Comparison of ENCODE assay signal across 10 mouse cellular contexts in the genomic region with DNA sequence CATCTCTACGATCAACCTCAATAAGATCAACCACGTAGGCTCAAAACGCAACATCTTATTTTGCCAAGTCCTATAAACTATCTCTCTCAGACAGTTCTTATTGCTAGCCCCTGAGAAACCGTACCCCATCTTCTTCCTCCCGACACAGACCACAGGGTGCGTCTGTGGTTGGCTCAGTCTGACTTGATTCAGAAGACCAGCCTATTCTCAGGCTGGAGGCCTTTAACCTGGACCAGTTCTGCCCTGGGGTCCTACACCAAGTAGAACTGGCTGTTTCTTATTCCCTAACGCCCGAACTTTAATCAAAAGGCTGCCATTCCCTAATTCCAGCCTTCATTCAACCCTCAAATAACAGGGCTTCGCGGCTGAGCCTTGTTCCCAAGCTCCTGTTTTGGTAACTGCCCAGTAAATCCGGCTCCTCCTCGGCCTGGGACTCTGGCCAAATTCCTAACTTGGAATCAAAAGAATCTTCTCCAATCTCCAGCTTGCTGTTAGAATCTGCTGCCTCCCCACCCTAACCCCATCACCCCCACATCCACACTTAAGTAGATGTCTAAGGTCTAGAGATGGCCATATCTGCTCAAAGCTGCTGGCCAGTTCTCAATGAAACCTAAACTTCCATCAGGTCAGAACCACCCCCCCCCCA.
DNase-seq lines count a peak whose midpoint lies in the region; ATAC-seq and TF ChIP-seq lines count a peak whose summit lies in the region.
"Had no signal": no experiment of that assay in that cellular context is flagged by ENCODE, and none has a peak within 500 bp of the region (broad histone marks: within the 10 kb centered on the region; RNA-seq: fewer than 3 reads in every experiment).

No protein-coding gene starts in this region.

- peak; percentile 39 for ATAC-seq in forebrain, embryonic 13.5 days
- ATAC-seq in intestine, postnatal 0 days: no peak

- no peak overlapping the region; the same call in 1 of the 2 replicates for H3K4me2 ChIP-seq in forebrain, embryonic 13.5 days
- H3K4me2 ChIP-seq in intestine, postnatal 0 days (replicated peaks; ENCODE audit: low read depth): no peak overlapping the region

- peaks cover 2% of the 10 kb centered on the region for H3K4me1 ChIP-seq in heart, adult 2 months (ENCODE audit: control insufficient read depth, insufficient read depth, low read length)
- H3K4me1 ChIP-seq in forebrain, embryonic 13.5 days: peaks cover 51% of the 10 kb centered on the region
- H3K4me1 ChIP-seq in intestine, postnatal 0 days (replicated peaks; ENCODE audit: control insufficient read depth, insufficient read depth, low read length): no peaks in the 10 kb centered on the region

- no peak for TF ChIP-seq POLR2A in heart, adult 2 months (IDR thresholded peaks at IDR 0.05; ENCODE audit: insufficient read depth, low read depth, low read length)

- no peak overlapping the region for H3K4me3 ChIP-seq in heart, adult 2 months
- H3K4me3 ChIP-seq in forebrain, embryonic 13.5 days: no peak overlapping the region
- H3K4me3 ChIP-seq in intestine, postnatal 0 days (ENCODE audit: low read depth, low read length): no peak overlapping the region
- H3K4me3 ChIP-seq: erythroblast, embryonic 14.5 days had no signal

- H3K36me3 ChIP-seq in heart, adult 2 months (ENCODE audit: control insufficient read depth, insufficient read depth, low read length): peaks cover 2% of the 10 kb centered on the region; the same call in 1 of the 2 replicates
- no peaks in the 10 kb centered on the region for H3K36me3 ChIP-seq in forebrain, embryonic 13.5 days (ENCODE audit: poor library complexity, severe bottlenecking)
- H3K36me3 ChIP-seq in intestine, postnatal 0 days (ENCODE audit: control insufficient read depth, insufficient read depth): no peaks in the 10 kb centered on the region

- H3K79me2 ChIP-seq in heart, adult 2 months (replicated peaks; ENCODE audit: control insufficient read depth, insufficient read depth, low read length): 0 out of 2 replicates have a peak, but pooled peaks cover 3% of the 10 kb centered on the region

- peak; percentile 38 to 44 for DNase-seq in heart, adult 2 months
- DNase-seq in heart, adult 8-10 months (ENCODE audit: low spot score): no peak
- peak; percentile 9 for DNase-seq in 3T3-L1 (ENCODE audit: low read depth, low spot score)
- peak; percentile 63 to 79 for DNase-seq in kidney, postnatal 36 days
- no peak for DNase-seq in retina, embryonic 14.5 days (ENCODE audit: low spot score)
- no peak for DNase-seq in cerebellum, postnatal 36 days
- DNase-seq: layer of hippocampus, adult 9-11 months had no signal

- H3K9ac ChIP-seq in heart, adult 2 months (ENCODE audit: low read depth, low read length): no peak overlapping the region
- no peak overlapping the region for H3K9ac ChIP-seq in forebrain, embryonic 13.5 days
- H3K9ac ChIP-seq in intestine, postnatal 0 days (ENCODE audit: low read depth, low read length): no peak overlapping the region

- no peak overlapping the region for H3K27ac ChIP-seq in heart, adult 2 months
- peak overlapping the region; percentile 80 for H3K27ac ChIP-seq in forebrain, embryonic 13.5 days
- no peak overlapping the region for H3K27ac ChIP-seq in intestine, postnatal 0 days (ENCODE audit: low read depth, low read length)

- 52% methylated on average over 12 of the region's 12 CpGs for WGBS in heart, adult 2 months
- WGBS in forebrain, embryonic 13.5 days: 48% methylated on average over 12 of the region's 12 CpGs
- WGBS in intestine, postnatal 0 days: 71% methylated on average over 12 of the region's 12 CpGs

- H3K9me3 ChIP-seq in forebrain, embryonic 13.5 days (replicated peaks): no peaks in the 10 kb centered on the region
- H3K9me3 ChIP-seq in intestine, postnatal 0 days (ENCODE audit: control insufficient read depth): no peaks in the 10 kb centered on the region

- no peak for TF ChIP-seq EP300 in heart, adult 2 months (IDR thresholded peaks at IDR 0.05; ENCODE audit: insufficient read depth, low read depth, low read length)

- H3K27me3 ChIP-seq in heart, adult 2 months (ENCODE audit: control insufficient read depth, insufficient read depth, low read length): no peaks in the 10 kb centered on the region
- no peaks in the 10 kb centered on the region for H3K27me3 ChIP-seq in forebrain, embryonic 13.5 days
- H3K27me3 ChIP-seq in intestine, postnatal 0 days (replicated peaks; ENCODE audit: control insufficient read depth, insufficient read depth, low read length): no peaks in the 10 kb centered on the region

- no peak for TF ChIP-seq CTCF in heart, adult 2 months (IDR thresholded peaks at IDR 0.05)
- TF ChIP-seq CTCF in intestine, postnatal 0 days (IDR thresholded peaks at IDR 0.05; ENCODE audit: low read depth): no peak

- intact Hi-C loops in heart, adult 2 months (cut with DNase I): loop anchor here (5.0 kb wide), 1 partner anchor 137 kb away; no protein-coding TSS in a partner anchor

Comparison
In these comparisons a context has a peak if more than half of its experiments do, and no peak if none do; other contexts are left out.
1. DNase-seq: peak in heart, adult 2 months (2 of 2), 3T3-L1 (single experiment) and kidney, postnatal 36 days (2 of 2); none in heart, adult 8-10 months (single experiment), retina, embryonic 14.5 days (single experiment) and cerebellum, postnatal 36 days (0 of 2).